Mouse (Mus musculus) heart, adult 2 months (tissue): Measurements from ENCODE around the gene Zfp692.

ENCODE experiments used
- CTCF ChIP-seq: fragments of 200-600 bp; IDR thresholded peaks from 2 replicates; pipeline ENCODE4 v1.8.1; 2022; ENCODE audit warnings: antibody characterized with exemption, mild to moderate bottlenecking, moderate library complexity
- EP300 ChIP-seq: fragments of 200-500 bp; IDR thresholded peaks from 2 replicates; pipeline ENCODE4 v1.6.1; 2011; ENCODE audit warnings: low read depth, low read length, control low read depth; ENCODE audit not compliant: insufficient read depth
- POLR2A ChIP-seq: fragments of 200-500 bp; IDR thresholded peaks from 2 replicates; pipeline ENCODE4 v1.6.1; 2011; ENCODE audit warnings: mild to moderate bottlenecking, low read depth, low read length, control low read depth; ENCODE audit not compliant: insufficient read depth

- TF ChIP-seq EP300 (no peak), CTCF (peak; percentile 71), POLR2A (no peak)
Observed at GRCm38 (mm10) chr11:58301057-58301456, 5.8 kb upstream of the Zfp692 start.
